Mouse (Mus musculus): ENCODE data around the gene Cox7a2.
A peak's percentile ranks its signal among the peaks of the same experiment; 100 is the strongest.

The Cox7a2 gene

DNA sequence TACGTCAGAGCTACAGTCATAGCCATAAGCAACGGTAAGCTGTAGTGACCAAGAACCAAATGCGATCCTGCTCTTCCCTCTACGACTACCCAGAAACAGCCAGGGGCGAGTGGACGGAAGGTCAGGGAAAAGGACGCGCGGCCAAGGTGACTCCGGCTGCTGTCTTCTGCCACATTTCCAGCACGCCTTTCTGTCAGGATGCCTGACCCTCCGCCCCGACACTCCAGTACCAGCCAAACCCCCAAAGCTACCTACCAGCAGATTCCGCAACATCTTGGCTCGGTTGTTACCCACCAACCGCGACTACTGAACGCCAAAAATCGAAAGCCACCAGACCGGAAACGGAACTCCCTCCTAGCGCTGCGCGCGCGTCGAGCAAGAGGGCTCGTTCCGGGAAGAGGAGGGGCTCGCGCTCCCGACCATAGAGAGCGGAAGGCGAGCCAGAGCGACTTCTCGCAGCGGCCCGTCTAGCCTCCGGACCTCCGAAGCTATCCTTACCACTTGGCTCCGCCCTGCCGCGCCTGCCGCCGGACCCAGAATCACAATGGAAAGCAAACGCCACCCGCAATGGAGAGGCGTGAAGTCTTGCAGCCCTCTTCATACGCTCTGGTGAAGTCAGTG lies at the start of gene Cox7a2:
Cox7a2 (minus strand) TSS at position 494 of the 621 bp plus-strand sequence.
- peak; percentile 91 for DNase-seq (ENCODE audit: low spot score)

DNA sequence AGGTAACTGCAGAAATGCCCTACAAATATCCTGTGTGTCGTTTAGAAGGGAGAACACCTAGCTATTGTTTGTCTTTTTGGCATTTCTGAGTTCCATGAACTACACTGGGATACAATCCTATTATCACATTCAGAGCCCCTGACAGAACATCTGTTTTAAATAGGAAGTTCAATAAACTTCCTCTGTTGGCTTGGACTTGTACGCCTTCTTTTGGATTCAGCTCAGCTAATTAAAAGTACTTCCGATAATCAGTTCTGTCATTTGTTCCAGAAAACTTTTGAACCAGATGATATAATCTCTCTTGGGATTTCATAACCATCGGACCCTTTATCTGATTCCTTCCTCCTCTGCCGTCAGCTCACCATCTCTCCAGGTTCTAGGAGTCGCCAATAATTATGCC lies 49.7 kb upstream of the Cox7a2 start:
- no peak for DNase-seq (ENCODE audit: low spot score)

DNA sequence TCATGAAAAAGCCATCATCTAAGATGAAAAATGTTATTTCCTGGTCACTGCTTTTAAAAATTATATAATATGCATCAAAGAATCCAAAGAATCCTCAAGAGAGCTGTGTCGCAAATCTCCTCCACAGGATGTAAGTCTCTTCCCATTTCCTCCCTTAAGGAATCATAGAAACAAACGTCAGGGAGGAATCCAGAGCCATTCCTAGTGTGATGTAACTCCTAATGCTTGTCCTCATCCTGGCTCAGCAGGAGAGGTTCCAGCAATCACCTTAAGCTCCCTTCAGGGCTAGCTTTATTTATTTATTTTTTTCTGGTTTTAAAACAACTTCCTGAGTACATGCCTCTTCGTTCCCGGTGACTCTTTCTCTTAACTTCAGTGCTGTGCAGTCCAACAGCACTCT lies 47.5 kb upstream of the Cox7a2 start:
- DNase-seq (ENCODE audit: low spot score), result no peak

DNA sequence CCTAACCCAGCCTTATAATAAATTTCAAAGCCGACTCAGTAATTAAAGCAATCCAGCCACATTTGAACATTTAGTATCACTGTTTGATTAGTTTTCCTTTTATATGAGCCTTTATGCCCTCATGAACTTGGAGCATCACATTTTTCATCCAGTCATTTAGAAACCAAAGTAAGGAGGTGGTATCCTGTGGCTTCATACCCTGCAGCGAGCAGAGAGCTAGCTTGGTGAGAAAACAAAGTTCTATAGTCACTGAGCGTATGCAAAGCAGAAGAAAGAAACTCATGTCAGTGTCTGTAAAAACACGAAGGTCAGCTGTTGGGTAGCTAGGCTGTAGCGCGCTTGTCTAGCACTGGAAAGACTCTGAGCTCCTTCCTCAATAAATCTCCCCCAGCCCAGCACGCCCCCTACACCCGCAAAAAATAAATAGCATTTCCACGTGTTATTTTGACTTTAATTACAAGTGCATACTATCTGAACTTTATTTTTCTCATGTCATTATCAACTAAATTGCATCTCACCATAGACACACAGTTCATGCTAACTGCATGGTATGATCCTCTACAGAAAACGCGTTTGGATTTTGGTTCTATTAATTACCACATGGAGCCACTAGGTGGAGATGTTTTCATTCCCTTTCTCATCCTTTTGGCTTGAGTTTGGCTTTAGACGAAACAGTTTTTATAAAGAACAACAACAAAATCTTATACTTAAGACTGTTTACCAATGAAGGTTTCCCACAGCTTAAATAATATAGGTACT lies 46.8 kb upstream of the Cox7a2 start:
- no peak for DNase-seq (ENCODE audit: low spot score)

DNA sequence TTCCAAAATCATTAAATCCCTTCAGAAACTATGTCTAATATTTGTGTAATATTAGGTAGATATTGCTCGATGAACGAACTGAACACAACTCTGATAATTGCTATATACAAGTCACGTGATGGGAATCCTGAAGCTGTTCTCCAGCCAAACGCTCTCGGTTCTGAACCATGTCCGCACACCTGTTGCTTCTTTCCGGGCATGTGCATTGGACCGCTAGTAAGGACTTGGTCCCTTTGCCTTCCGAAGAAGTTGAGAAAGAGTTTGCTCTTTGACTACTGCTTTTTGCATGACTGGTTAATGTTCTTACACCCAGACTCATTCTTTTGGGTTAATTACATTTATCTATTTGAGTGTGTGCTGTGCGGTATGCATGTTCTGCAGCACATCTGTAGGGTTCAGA lies 45.7 kb upstream of the Cox7a2 start:
- DNase-seq (ENCODE audit: low spot score), result no peak

DNA sequence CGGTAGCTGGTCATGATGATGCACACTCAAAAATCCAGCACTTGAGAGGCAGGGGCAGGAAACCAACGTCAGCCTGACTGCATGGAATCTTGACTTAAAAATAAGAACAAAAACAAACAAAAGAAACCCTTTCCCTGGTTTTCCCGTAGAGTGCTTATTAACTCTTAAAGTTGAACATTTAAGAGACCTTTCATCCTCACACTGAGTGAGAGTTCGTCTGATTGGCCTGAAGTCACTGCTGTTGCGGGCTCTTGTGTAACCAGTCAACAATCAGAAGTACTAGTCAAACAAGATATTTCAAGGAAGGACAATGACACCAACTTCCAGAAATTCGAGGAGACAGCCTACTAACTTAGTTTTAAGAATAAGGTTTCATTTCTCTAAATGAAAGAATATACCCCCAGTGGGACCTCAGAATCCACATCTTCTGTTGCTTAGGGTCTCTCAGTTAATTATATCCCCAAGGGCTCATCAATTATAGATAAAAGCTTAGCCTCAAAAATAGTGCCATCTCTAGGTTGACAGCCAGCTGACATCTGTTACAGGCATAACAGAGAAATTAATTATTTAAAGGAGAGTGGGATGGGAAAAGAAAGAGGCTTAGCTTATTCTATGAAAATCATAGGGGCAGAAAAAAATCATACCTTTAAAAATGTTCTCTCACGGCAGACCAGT lies 36.9 kb upstream of the Cox7a2 start:
- no peak for DNase-seq (ENCODE audit: low spot score)

DNA sequence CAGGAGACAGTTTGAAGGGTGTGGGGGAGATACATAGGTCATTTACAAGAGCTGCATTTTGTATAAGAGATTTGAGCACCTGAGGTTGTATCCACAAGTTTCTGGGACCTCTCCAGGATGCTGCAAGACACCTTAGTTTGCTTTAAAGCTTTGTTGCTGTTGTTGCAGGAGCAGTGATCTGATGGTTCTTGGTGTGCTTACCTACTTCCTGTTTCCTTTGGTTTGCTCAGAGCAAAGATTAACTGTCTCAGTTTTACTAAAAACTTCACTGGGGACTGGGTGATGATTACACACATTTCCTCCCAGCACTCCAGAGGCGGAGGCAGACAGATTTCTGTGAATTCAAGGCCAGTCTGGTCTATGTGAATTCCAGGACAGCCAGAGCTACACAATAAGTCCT lies 35.4 kb upstream of the Cox7a2 start:
- DNase-seq (ENCODE audit: low spot score), result no peak

DNA sequence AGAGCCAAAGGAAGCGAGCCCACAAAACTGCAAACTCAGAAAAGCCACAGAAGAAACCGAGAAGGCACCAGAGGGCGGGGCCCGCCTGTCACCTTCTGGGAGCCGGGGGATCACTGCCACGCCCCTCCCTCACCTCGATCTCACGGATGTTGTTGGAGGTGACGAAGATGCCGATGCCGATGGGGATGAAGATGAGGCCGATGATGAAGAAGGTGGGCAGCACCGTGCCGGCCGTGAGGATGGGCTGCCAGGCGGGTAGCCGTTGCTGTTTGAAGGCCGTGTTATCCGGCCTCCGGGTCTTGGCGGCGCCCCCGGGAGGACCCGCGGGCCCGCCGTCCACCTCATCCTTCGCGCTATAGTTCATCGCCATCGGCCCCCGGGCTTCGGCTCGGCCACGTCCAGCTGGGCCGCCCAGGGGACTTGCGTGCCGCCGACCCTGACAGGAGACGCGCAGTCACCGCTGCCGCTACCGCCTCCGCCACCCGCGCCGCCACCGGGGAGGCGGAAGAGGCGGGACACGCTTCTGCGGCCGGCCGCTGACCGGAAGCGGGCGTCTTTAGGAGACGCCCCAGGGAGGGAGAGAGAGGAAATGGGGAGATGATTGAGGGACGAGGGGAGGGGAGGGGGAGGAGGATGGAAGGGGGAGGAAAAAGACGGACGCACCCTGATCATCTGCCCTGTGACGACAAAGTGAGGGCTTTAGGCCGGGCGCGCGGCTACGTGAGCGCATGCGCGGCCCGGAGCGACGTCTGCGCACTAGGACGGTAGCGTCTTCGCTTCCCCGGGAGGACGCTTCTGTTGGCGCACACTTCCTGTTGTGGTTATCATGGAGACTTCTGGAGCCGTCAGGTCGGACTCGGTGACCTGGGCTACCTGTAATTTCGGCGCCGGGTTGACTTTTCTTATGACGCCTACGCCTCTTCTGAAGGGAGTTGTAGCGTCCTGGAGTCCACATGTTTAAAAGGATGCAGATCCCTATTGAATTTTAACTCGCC lies 33.5 kb upstream of the Cox7a2 start, which contains the start of gene Tmem30a:
Tmem30a (minus strand) TSS at position 667 of the 995 bp plus-strand sequence.
- DNase-seq (ENCODE audit: low spot score), result peak; percentile 91

DNA sequence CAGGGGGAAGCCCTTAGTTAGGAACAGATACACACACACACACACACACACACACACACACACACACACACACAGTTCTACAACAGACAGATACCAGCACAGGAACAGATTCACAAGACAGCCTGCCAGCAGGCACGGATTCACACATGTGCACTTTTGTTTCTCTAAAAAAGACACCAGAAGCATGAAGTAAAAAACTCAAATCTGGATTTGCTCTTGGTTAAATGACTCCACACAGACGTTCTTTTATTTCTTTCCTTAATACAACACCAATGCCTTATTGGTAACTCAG lies 26.1 kb upstream of the Cox7a2 start:
- DNase-seq (ENCODE audit: low spot score), result no peak

DNA sequence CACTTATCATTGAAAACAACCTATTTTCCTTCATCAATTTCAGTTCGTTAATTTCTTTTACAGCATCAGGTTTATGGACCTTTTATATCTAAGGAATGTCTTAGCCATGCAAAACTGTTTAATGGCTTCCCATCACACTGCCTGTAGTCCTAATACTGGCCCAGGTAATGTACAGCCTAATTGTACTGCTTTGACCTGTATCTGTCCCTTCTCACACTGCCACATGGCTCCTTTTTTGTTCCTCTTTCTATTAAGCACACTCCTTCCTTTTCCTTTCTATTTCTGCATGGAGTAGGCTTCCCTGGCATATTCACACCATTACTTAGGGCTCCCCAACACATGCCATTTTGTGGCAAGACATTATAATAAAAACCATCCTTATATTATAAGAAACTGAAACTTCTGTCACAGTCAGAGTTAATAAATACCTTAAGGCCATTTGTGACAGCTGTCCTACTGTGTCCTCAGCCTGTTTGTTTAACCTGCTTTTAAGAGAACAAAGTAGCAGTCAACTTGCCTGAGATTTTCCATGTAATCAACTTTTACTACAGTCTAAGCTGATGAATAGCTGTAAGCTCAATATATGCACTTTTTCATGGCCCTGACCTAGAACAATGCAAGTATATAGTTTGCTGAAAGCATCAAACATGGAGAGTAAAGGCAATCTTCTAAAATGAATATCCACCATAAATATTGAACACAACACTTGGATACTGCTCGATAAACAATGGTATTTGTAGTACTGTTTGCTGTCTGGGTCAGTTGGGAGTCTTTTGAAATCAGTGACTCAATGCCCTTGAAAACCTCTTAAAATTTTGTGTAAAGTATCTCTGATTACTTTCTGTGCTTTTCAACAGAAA lies 25.5 kb upstream of the Cox7a2 start:
- DNase-seq (ENCODE audit: low spot score), result no peak

DNA sequence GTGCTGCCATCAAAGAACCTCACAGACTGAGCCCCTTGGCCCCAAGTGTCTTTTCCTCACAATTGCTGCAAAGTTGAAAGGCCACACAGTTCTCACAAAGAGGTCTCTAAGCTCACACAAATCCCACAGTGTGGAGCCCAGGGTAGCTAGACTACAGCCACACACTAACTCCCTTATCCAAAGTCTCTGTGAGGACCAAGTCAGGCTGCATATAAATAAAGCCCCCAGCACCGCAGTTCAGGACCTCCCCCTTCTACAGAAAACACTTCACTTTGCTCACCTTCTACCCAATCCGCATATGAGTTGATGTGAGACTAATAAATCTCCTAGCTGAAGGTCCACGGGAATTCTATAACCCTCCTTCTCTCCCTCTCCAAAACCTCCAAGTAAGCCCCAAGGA lies 24.8 kb upstream of the Cox7a2 start:
- DNase-seq (ENCODE audit: low spot score), result no peak

DNA sequence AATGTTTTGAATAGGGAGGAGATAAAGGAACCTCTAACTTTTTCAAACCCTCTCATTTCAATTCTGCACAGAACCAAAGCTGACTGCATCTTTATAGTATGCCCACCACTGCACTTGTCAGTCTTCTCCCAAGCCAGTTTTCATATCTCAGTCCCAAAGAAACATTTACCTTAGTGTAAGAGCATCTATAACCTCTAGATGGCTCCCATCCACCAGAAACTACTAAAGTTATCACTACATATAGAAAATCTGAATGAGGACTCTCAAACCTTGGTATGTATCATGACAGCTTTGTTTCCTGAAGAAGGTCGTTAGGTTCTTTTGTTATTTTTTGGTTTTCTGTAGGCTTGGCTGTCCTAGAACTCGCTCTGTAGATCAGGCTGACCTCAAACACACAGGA lies 19.7 kb upstream of the Cox7a2 start:
- DNase-seq (ENCODE audit: low spot score), result no peak

DNA sequence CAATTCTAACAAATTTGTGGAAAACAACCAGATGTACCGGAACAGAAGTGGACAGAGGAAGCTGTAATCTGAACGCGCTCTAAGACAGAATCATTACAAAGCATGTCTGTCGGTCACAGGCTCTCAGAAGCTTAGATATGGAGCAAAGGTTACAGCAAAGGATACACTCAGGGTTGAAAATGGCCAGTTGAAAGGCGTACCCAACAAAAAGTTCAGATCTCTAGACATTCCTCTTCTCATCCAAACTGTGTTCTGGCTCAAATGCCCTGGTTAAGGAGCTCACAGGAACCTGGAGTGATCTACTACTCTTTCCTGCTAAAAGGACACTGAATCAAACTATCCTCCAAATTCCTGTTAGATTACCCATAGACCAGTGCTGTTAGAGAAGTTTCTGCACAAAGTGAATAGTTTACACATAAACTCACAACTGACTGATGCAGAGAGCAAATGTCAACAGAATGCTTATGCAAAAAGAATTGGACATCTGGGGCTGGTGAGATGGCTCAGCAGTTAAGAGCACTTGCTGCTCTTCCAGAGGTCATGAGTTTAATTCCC lies 7.4 kb upstream of the Cox7a2 start:
- no peak for DNase-seq (ENCODE audit: low spot score)

DNA sequence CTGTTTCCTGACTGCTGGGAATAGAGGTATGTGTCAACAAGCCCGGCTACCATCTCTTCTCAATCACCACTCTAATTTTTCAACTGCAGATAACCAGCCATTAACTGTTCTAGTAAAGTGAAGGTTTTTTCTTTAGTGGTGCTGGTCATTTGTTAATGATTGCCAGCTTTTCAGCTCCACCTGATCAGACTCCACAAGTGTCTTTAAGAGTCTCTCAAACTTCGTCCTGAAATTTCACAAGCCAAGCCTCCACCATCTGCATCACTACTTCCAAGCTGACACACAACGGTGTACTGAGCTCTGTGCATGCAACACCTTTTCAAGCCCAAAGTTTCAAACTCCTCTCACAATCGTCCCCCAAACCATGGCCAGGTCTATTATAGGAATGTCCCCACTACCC lies 5.7 kb upstream of the Cox7a2 start:
- DNase-seq (ENCODE audit: low spot score), result no peak

DNA sequence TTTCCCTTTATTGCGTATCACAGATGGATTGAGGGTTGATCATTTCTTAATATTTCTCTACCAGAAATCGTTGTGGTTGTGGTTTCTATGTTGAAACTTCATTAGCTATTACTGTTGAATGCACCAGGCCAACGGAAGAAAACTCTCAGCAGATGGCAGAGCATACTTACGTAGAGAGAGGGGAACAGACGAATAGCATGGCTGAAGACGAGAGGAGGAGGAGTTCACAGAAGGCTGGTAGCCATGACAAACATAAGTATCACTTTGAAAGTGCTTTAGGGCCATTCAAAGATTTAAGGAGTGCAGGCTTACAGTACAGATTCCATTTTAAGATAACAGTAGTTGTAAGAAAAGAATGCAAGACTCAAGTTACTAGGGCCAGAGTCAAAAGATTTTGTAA lies 2.8 kb upstream of the Cox7a2 start:
- DNase-seq (ENCODE audit: low spot score), result no peak

DNA sequence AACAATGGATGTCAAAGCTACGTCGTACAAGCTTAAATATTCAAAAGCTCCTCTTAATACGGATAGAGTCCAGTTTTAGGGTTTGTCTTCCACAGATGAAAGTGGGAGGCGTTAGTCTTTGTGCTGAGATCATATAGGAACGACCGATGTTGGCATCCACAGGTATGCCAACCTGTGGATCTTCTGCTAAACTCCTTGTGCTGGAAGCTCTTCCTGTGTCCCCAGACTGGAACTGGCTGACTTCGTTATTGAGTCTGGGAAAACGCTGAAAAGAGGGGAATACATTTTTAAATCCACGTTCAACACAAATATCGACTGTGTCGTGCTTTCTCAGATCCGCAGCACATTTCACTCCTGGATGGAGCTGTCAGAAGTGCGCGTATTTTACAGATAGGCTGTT lies 398 bp upstream of the Cox7a2 start:
- no peak for DNase-seq (ENCODE audit: low spot score)

DNA sequence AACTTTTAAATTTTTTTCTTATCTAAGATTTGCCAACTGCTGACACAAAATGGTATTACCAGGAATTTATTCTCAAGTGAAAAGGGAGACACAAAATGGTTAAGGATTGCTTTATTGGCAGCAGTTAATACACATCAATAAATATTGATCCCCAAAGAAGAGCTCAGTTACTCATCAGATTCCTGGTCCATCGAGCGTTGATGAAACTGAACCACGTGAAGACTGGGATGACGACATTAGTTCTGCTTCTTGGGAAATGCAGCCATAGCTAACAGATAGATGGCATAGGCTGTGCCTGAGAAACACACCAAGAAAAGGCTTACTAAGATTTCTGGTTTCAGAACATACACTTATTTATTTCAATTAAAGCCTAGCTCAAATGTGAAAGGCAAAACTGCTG lies 4.4 kb downstream of the Cox7a2 start:
- no peak for DNase-seq (ENCODE audit: low spot score)

DNA sequence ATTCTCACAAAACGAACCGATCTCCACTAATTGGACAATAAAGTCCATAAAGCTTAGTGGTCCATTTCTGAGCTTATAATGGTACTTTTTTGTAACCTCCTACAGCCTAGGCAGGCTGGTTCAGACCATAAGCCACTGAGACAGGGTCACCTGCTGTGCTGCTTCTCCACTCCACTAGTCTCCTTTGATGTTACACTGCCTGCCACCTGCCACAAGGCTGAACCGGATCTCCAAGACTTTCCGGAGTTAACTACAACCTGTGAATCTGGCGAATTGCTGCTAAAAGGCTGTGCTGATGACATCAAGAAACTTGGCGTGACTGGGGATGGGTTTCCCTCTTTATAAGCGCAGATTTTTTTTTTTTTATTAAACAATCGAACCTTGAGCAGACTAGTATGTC lies 7.8 kb downstream of the Cox7a2 start:
- no peak for DNase-seq (ENCODE audit: low spot score)

DNA sequence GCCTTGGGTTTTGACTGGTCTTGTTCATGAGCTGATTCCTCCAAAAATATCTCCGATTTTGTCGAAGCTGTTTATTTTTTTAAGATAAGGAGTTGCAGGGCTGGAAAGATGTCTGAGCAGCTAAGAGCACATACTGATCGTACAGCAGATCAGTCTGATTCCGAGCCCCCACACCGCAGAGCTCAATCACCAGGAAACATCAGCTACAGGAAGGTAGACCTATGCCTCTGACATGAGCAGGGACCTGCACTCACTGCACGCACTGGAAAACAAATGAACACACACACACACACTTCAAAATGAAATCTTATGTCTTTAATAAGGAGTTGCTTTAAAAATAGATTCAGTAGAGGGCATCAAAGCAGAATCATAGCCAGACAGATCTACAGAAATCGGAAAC lies 9.0 kb downstream of the Cox7a2 start:
- no peak for DNase-seq (ENCODE audit: low spot score)

DNA sequence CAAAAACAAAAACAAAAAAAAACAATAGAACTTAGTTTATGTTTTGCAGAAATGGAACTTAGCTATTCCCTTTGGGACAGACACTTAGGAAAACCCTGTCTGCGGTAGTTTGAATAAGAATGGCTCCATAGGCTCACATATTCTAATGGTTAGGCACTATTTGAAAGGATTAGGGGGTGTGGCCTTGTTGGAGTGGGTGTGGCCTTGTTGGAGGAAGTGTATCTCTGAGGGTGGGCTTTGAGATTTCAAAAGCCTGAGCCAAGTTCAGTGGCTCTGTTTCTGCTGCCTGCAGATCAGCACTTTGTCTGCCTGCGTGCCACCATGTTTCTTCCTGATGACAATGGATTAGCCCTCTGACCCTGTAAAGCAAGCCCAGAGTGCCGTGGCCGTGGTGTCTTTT lies 14.6 kb downstream of the Cox7a2 start:
- no peak for DNase-seq (ENCODE audit: low spot score)

DNA sequence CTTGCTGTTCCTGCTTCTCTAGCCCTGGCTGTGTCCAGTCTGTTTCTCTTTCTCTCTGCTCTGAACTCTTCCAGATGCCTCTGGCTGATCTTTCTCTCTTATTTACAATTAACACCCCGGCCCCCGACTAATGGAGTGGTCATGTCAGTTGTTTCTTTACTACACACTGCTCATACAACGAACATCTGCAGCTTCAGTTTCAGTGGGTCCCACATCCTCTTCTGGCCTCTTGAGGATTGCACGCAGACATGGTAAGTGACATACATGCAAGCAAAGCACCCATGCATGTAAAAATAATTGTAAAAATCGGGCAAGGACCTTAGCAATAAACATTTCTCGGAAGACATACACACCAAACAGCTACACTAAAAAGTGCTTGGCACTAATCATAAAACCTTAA lies 24.1 kb downstream of the Cox7a2 start:
- DNase-seq (ENCODE audit: low spot score), result no peak
